Mouse (Mus musculus) ES-E14 (cell line): Measurements from ENCODE around the gene Actn1.

Source experiments
- CHD2 ChIP-seq: IDR thresholded peaks from 2 replicates; pipeline ENCODE4 v1.6.1; 2014; ENCODE audit warnings: mild to moderate bottlenecking, low read depth, low read length, inconsistent platforms
- HCFC1 ChIP-seq: IDR thresholded peaks from 2 replicates; pipeline ENCODE4 v1.6.1; 2012; ENCODE audit warnings: low read length, inconsistent platforms, borderline replicate concordance; ENCODE audit not compliant: insufficient read depth

DNA sequence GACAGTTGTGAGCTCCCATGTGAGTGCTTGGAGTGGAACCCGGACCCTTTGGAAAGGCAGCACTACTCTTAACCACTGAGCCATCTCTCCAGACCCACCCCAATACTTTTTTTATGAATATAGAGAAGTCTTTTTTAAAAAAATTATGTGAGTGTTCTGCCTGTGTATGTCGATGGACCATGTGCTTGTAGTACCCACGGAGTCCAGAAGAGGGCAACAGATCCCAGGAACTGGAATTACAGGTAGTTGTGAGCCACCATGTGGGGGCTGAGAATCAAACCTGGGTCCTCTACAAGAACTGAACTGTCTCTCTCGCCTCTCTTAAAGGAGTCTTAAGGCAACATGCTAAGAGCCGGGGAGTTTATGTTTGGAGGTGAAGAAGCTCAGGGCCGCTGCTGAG is 108.3 kb downstream of the Actn1 start:
- TF ChIP-seq CHD2 (no peak), HCFC1 (no peak)
